Mouse (Mus musculus) CH12.LX (cell line): ENCODE results near the gene Klf7. TPM values are rescaled to one million over a fixed set of nuclear protein-coding genes. Genes with fewer than 3 reads are reported as not detected.

Source experiments
- DNase-seq: peaks from one replicate; pipeline ENCODE4 v3.0.0-alpha.2; 2013; ENCODE audit errors: extremely low read depth
- H3K27ac ChIP-seq: 2 replicates; pipeline ENCODE4 v1.5.1; 2012; ENCODE audit warnings: low read depth, mild to moderate bottlenecking, control low read depth, moderate library complexity; ENCODE audit not compliant: insufficient read depth
- H3K27me3 ChIP-seq: replicated peaks from 2 replicates; pipeline ENCODE3; 2012; ENCODE audit warnings: inconsistent platforms
- H3K36me3 ChIP-seq, 2 experiments: replicated peaks in 1 of 2; 2 replicates each; pipeline versions ENCODE3 to v1.6.1; 2012; ENCODE audit warnings: inconsistent platforms in 1 of 2, low read length in 1 of 2, mild to moderate bottlenecking in 1 of 2, mixed read lengths in 1 of 2, moderate library complexity in 1 of 2; ENCODE audit not compliant: control insufficient read depth in 1 of 2, insufficient read depth in 1 of 2
- H3K4me1 ChIP-seq, 2 experiments: 2 replicates each; pipeline ENCODE4 v1.6.1; 2012; ENCODE audit warnings: inconsistent platforms in 1 of 2, moderate library complexity in 1 of 2; ENCODE audit not compliant: insufficient read depth in 2 of 2, control insufficient read depth in 1 of 2
- H3K4me2 ChIP-seq: 2 replicates; pipeline ENCODE4 v1.6.1; 2012; ENCODE audit warnings: low read depth, mild to moderate bottlenecking, control low read depth; ENCODE audit not compliant: poor library complexity, insufficient read depth, severe bottlenecking
- H3K4me3 ChIP-seq, 3 experiments: fragments of 150-350 bp in 1 of 3; sonication (generic) in 1 of 3; replicated peaks in 1 of 3; 2 replicates each; pipeline versions ENCODE3 to v1.5.1; 2011 to 2012; ENCODE audit warnings: low read depth in 2 of 3, low read length in 2 of 3, mild to moderate bottlenecking in 2 of 3, moderate library complexity in 2 of 3, control low read depth in 1 of 3, improper control_type of control experiment in 1 of 3, inconsistent platforms in 1 of 3, mixed read lengths in 1 of 3; ENCODE audit not compliant: poor library complexity in 1 of 3
- H3K79me2 ChIP-seq: replicated peaks from 2 replicates; pipeline ENCODE4 v1.6.1; 2012; ENCODE audit warnings: mild to moderate bottlenecking, moderate library complexity; ENCODE audit not compliant: control insufficient read depth, poor library complexity, insufficient read depth, severe bottlenecking; ENCODE audit errors: extremely low read depth
- H3K9ac ChIP-seq: 2 replicates; pipeline ENCODE4 v1.6.1; 2012; ENCODE audit warnings: low read depth, mild to moderate bottlenecking, control low read depth, moderate library complexity; ENCODE audit not compliant: insufficient read depth
- H3K9me3 ChIP-seq: replicated peaks from 2 replicates; pipeline ENCODE3; 2012; ENCODE audit warnings: low read length, inconsistent platforms, mixed read lengths
- BHLHE40 ChIP-seq: IDR thresholded peaks from 2 replicates; pipeline ENCODE4 v1.6.1; 2011; ENCODE audit warnings: mild to moderate bottlenecking, low read depth, low read length, improper control_type of control experiment
- EP300 ChIP-seq: IDR thresholded peaks from 2 replicates; pipeline ENCODE4 v1.6.1; 2011; ENCODE audit warnings: low read length, improper control_type of control experiment
- ETS1 ChIP-seq: conservative IDR thresholded peaks from 2 replicates; pipeline ENCODE4 v1.6.1; 2012; ENCODE audit warnings: low read depth, mild to moderate bottlenecking, inconsistent platforms, low read length, improper control_type of control experiment, moderate library complexity
- GABPA ChIP-seq: IDR thresholded peaks from 2 replicates; pipeline ENCODE4 v1.6.1; 2012; ENCODE audit warnings: low read depth, low read length, improper control_type of control experiment, inconsistent platforms; ENCODE audit not compliant: insufficient replicate concordance
- HCFC1 ChIP-seq: IDR thresholded peaks from 2 replicates; pipeline ENCODE4 v1.6.1; 2012; ENCODE audit warnings: low read depth, mild to moderate bottlenecking, inconsistent platforms, low read length, improper control_type of control experiment
- IRF4 ChIP-seq: IDR thresholded peaks from 2 replicates; pipeline ENCODE4 v1.6.1; 2014; ENCODE audit warnings: low read depth, mild to moderate bottlenecking, inconsistent platforms, low read length, improper control_type of control experiment
- JUND ChIP-seq: conservative IDR thresholded peaks from 2 replicates; pipeline ENCODE4 v1.6.1; 2011; ENCODE audit warnings: low read depth, low read length, improper control_type of control experiment
- KAT2A ChIP-seq: IDR thresholded peaks from 2 replicates; pipeline ENCODE4 v1.6.1; 2012; ENCODE audit warnings: low read length, improper control_type of control experiment, inconsistent platforms; ENCODE audit not compliant: insufficient replicate concordance
- MAFK ChIP-seq: IDR thresholded peaks from 2 replicates; pipeline ENCODE4 v1.6.1; 2011; ENCODE audit warnings: low read length, improper control_type of control experiment; ENCODE audit not compliant: insufficient replicate concordance
- MEF2A ChIP-seq: IDR thresholded peaks from 2 replicates; pipeline ENCODE4 v1.6.1; 2014; ENCODE audit warnings: low read depth, mild to moderate bottlenecking, inconsistent platforms, low read length, improper control_type of control experiment, borderline replicate concordance
- MXI1 ChIP-seq: IDR thresholded peaks from 2 replicates; pipeline ENCODE4 v1.6.1; 2011; ENCODE audit warnings: mild to moderate bottlenecking, low read depth, low read length, improper control_type of control experiment
- MYC ChIP-seq: IDR thresholded peaks from 2 replicates; pipeline ENCODE4 v1.6.1; 2011; ENCODE audit warnings: low read depth, mild to moderate bottlenecking, improper control_type of control experiment, low read length
- NELFE ChIP-seq: IDR thresholded peaks from 2 replicates; pipeline ENCODE4 v1.6.1; 2011; ENCODE audit warnings: low read depth, low read length, improper control_type of control experiment
- NRF1 ChIP-seq: IDR thresholded peaks from 2 replicates; pipeline ENCODE4 v1.6.1; 2014; ENCODE audit warnings: low read depth, mild to moderate bottlenecking, inconsistent platforms, low read length, improper control_type of control experiment, moderate library complexity
- PAX5 ChIP-seq: IDR thresholded peaks from 2 replicates; pipeline ENCODE4 v1.6.1; 2012; ENCODE audit warnings: low read length, inconsistent platforms, mixed read lengths
- POLR2AphosphoS2 ChIP-seq: IDR thresholded peaks from 2 replicates; pipeline ENCODE4 v1.6.1; 2011; ENCODE audit warnings: low read depth, low read length, improper control_type of control experiment
- RCOR1 ChIP-seq: conservative IDR thresholded peaks from 2 replicates; pipeline ENCODE4 v1.6.1; 2012; ENCODE audit warnings: low read depth, mild to moderate bottlenecking, inconsistent platforms, low read length, improper control_type of control experiment
- SIN3A ChIP-seq: IDR thresholded peaks from 2 replicates; pipeline ENCODE4 v1.6.1; 2012; ENCODE audit warnings: low read length, improper control_type of control experiment, inconsistent platforms
- SMC3 ChIP-seq: IDR thresholded peaks from 2 replicates; pipeline ENCODE4 v1.6.1; 2011; ENCODE audit warnings: low read depth, low read length, improper control_type of control experiment
- TBP ChIP-seq: conservative IDR thresholded peaks from 2 replicates; pipeline ENCODE4 v1.6.1; 2011; ENCODE audit warnings: low read depth, low read length, improper control_type of control experiment
- TCF12 ChIP-seq: IDR thresholded peaks from 2 replicates; pipeline ENCODE4 v1.6.1; 2014; ENCODE audit warnings: low read depth, mild to moderate bottlenecking, inconsistent platforms, low read length, improper control_type of control experiment
- UBTF ChIP-seq: IDR thresholded peaks from 2 replicates; pipeline ENCODE4 v1.6.1; 2012; ENCODE audit warnings: low read depth, mild to moderate bottlenecking, inconsistent platforms, low read length, improper control_type of control experiment, moderate library complexity
- USF2 ChIP-seq: conservative IDR thresholded peaks from 2 replicates; pipeline ENCODE4 v1.6.1; 2011; ENCODE audit warnings: low read depth, low read length, improper control_type of control experiment
- ZC3H11A ChIP-seq: IDR thresholded peaks from 2 replicates; pipeline ENCODE4 v1.6.1; 2012; ENCODE audit warnings: low read depth, mild to moderate bottlenecking, inconsistent platforms, low read length, improper control_type of control experiment
- ZKSCAN1 ChIP-seq: IDR thresholded peaks from 2 replicates; pipeline ENCODE4 v1.6.1; 2012; ENCODE audit warnings: low read depth, inconsistent platforms, low read length, improper control_type of control experiment, borderline replicate concordance
- dilution Hi-C: fragments of 300-500 bp; cut with MboI; formaldehyde crosslinking; loops from 2 replicates; pipeline ENCODE4 v1.14.3; 2020; ENCODE audit warnings: low sequenced_read_pairs; ENCODE audit not compliant: extremely low pct_unique_long_range_greater_than_20kb, extremely low pct_ligation_motif_present
- in situ Hi-C: fragments of 300-500 bp; cut with MboI; formaldehyde crosslinking; loops from 3 replicates; pipeline ENCODE4 v1.14.3; 2019; ENCODE audit warnings: low sequenced_read_pairs, low pct_ligation_motif_present, low pct_unique_long_range_greater_than_20kb, mixed read lengths
- polyA plus RNA-seq: library from polyadenylated mRNA; unstranded; fragments of >175 nt; gene quantifications from 2 replicates; pipeline ENCODE4 v1.2.1, GENCODE M21; 2012; ENCODE audit warnings: low read depth; ENCODE audit not compliant: insufficient read length
- total RNA-seq, 2 experiments: library from RNA; depleted of rRNA; stranded (reverse); fragments of 300-350 nt in 1 of 2; fragments of >200 nt in 1 of 2; gene quantifications; 2 replicates each; pipeline ENCODE4 v1.2.3; 2012 to 2014

Gene Klf7
- total and polyA plus RNA-seq, 3 experiments = 4.3 to 6.5 (median 6.2) TPM

DNA sequence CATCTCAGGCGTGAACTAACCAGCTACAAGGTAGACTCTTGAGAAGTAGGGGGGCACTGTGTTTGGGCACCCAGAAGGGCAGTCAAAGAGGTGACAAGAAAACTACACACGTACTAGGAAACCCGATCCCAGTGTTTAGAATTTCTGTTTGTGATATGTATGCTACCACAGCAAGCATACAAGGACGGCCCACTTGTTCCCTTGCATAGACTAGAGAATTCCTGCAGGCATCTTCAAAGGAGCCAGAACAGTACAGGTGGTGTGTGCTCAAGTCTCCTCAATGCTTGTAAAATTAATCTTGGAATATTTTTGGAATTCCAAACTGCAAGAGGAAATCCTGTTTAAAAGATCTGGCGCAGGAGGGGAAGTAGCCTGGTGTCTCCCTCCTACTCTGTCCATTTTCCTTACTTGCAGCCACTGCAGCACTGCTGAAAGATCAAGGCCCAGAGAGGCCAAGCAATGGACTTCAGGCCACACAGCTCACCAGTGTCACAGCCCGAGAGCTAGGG, 102.9 kb downstream of the Klf7 start:
- no peaks in the 10 kb centered on the region for H3K9me3 ChIP-seq
- H3K27me3 ChIP-seq = no peaks in the 10 kb centered on the region
- TF ChIP-seq EP300 (no peak), BHLHE40 (no peak), MXI1 (no peak), ZKSCAN1 (no peak), MYC (no peak), MAFK (no peak), RCOR1 (no peak), JUND (no peak), UBTF (no peak), PAX5 (no peak), MEF2A (no peak)
- no peak overlapping the region for H3K4me2 ChIP-seq
- no peaks in the 10 kb centered on the region for H3K79me2 ChIP-seq
- no peak overlapping the region for H3K27ac ChIP-seq
- H3K36me3 ChIP-seq = no peaks in the 10 kb centered on the region
- in situ Hi-C loops = no loop called here
- no peak overlapping the region for H3K9ac ChIP-seq
- H3K4me3 ChIP-seq = no peak overlapping the region
- dilution Hi-C loops = no loop called here
- no peaks in the 10 kb centered on the region for H3K4me1 ChIP-seq
- no peak for DNase-seq

DNA sequence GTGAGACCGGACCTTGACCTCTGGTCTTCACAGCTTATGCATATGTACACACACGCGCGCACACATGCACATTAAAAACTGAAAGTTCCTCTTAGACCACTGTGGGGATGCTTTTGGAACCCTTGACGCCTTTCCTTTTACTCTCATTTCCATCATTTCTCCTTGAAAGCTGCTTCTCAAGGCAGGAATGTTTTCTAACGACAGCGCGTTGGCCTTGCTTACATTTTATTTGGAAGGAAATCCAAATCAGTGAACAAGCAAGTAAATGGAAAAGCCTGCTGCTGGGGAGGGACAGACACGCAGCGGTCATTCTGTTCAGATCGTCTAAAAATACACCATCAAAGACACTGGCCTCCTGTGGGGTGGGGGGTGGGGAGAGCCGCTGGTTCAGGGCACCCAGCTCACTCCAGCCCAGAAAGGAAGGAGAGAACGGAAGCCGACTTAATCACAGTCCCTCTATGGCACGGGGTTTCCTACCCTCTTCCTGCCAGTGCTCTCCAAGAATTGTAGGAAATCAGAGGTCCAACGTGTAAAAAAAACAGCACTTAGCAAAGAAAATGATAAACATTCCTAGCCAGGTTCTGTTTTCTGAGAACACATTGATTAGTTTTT, 103.5 kb downstream of the Klf7 start:
- H3K79me2 ChIP-seq = no peaks in the 10 kb centered on the region
- no peak overlapping the region for H3K4me3 ChIP-seq
- no peaks in the 10 kb centered on the region for H3K36me3 ChIP-seq
- TF ChIP-seq SIN3A (no peak), GABPA (no peak), ZC3H11A (no peak), KAT2A (no peak), USF2 (no peak), ETS1 (no peak), NRF1 (no peak), POLR2AphosphoS2 (no peak), HCFC1 (no peak), PAX5 (no peak), TBP (no peak), TCF12 (no peak), IRF4 (no peak), MEF2A (no peak), ZKSCAN1 (no peak), EP300 (no peak), SMC3 (no peak), NELFE (no peak)
- dilution Hi-C loops (no loop called here), in situ Hi-C loops (no loop called here)
- no peaks in the 10 kb centered on the region for H3K27me3 ChIP-seq
- no peaks in the 10 kb centered on the region for H3K4me1 ChIP-seq
- H3K9ac ChIP-seq = no peak overlapping the region
- H3K27ac ChIP-seq = no peak overlapping the region
- H3K4me2 ChIP-seq = no peak overlapping the region; the same call in 1 of the 2 replicates
- DNase-seq = no peak
- no peaks in the 10 kb centered on the region for H3K9me3 ChIP-seq
